Mouse (Mus musculus) CH12.LX (cell line): ENCODE measurements around the gene Phpt1. TPM values are rescaled to one million over a fixed set of nuclear protein-coding genes. Genes with fewer than 3 reads are reported as not detected.

Source experiments
- DNase-seq: peaks from one replicate; pipeline ENCODE4 v3.0.0-alpha.2; 2013; ENCODE audit errors: extremely low read depth
- H3K27ac ChIP-seq: 2 replicates; pipeline ENCODE4 v1.5.1; 2012; ENCODE audit warnings: low read depth, mild to moderate bottlenecking, control low read depth, moderate library complexity; ENCODE audit not compliant: insufficient read depth
- H3K27me3 ChIP-seq: replicated peaks from 2 replicates; pipeline ENCODE3; 2012; ENCODE audit warnings: inconsistent platforms
- H3K36me3 ChIP-seq, 2 experiments: replicated peaks in 1 of 2; 2 replicates each; pipeline versions ENCODE3 to v1.6.1; 2012; ENCODE audit warnings: inconsistent platforms in 1 of 2, low read length in 1 of 2, mild to moderate bottlenecking in 1 of 2, mixed read lengths in 1 of 2, moderate library complexity in 1 of 2; ENCODE audit not compliant: control insufficient read depth in 1 of 2, insufficient read depth in 1 of 2
- H3K4me1 ChIP-seq, 2 experiments: 2 replicates each; pipeline ENCODE4 v1.6.1; 2012; ENCODE audit warnings: inconsistent platforms in 1 of 2, moderate library complexity in 1 of 2; ENCODE audit not compliant: insufficient read depth in 2 of 2, control insufficient read depth in 1 of 2
- H3K4me2 ChIP-seq: 2 replicates; pipeline ENCODE4 v1.6.1; 2012; ENCODE audit warnings: low read depth, mild to moderate bottlenecking, control low read depth; ENCODE audit not compliant: poor library complexity, insufficient read depth, severe bottlenecking
- H3K4me3 ChIP-seq, 3 experiments: fragments of 150-350 bp in 1 of 3; sonication (generic) in 1 of 3; replicated peaks in 1 of 3; 2 replicates each; pipeline versions ENCODE3 to v1.5.1; 2011 to 2012; ENCODE audit warnings: low read depth in 2 of 3, low read length in 2 of 3, mild to moderate bottlenecking in 2 of 3, moderate library complexity in 2 of 3, control low read depth in 1 of 3, improper control_type of control experiment in 1 of 3, inconsistent platforms in 1 of 3, mixed read lengths in 1 of 3; ENCODE audit not compliant: poor library complexity in 1 of 3
- H3K79me2 ChIP-seq: replicated peaks from 2 replicates; pipeline ENCODE4 v1.6.1; 2012; ENCODE audit warnings: mild to moderate bottlenecking, moderate library complexity; ENCODE audit not compliant: control insufficient read depth, poor library complexity, insufficient read depth, severe bottlenecking; ENCODE audit errors: extremely low read depth
- H3K9ac ChIP-seq: 2 replicates; pipeline ENCODE4 v1.6.1; 2012; ENCODE audit warnings: low read depth, mild to moderate bottlenecking, control low read depth, moderate library complexity; ENCODE audit not compliant: insufficient read depth
- H3K9me3 ChIP-seq: replicated peaks from 2 replicates; pipeline ENCODE3; 2012; ENCODE audit warnings: low read length, inconsistent platforms, mixed read lengths
- BHLHE40 ChIP-seq: IDR thresholded peaks from 2 replicates; pipeline ENCODE4 v1.6.1; 2011; ENCODE audit warnings: mild to moderate bottlenecking, low read depth, low read length, improper control_type of control experiment
- CHD1 ChIP-seq: IDR thresholded peaks from 2 replicates; pipeline ENCODE4 v1.6.1; 2012; ENCODE audit warnings: low read depth, low read length, improper control_type of control experiment, inconsistent platforms
- CTCF ChIP-seq, 2 experiments: IDR thresholded peaks in 1 of 2; conservative IDR thresholded peaks in 1 of 2; 2 replicates each; pipeline ENCODE4 v1.5.1; 2011 to 2012; ENCODE audit warnings: low read depth in 2 of 2, low read length in 2 of 2, improper control_type of control experiment in 1 of 2, inconsistent platforms in 1 of 2, mild to moderate bottlenecking in 1 of 2, moderate library complexity in 1 of 2
- ELF1 ChIP-seq: IDR thresholded peaks from 2 replicates; pipeline ENCODE4 v1.6.1; 2014; ENCODE audit warnings: low read depth, mild to moderate bottlenecking, inconsistent platforms, low read length, improper control_type of control experiment
- EP300 ChIP-seq: IDR thresholded peaks from 2 replicates; pipeline ENCODE4 v1.6.1; 2011; ENCODE audit warnings: low read length, improper control_type of control experiment
- HCFC1 ChIP-seq: IDR thresholded peaks from 2 replicates; pipeline ENCODE4 v1.6.1; 2012; ENCODE audit warnings: low read depth, mild to moderate bottlenecking, inconsistent platforms, low read length, improper control_type of control experiment
- IRF4 ChIP-seq: IDR thresholded peaks from 2 replicates; pipeline ENCODE4 v1.6.1; 2014; ENCODE audit warnings: low read depth, mild to moderate bottlenecking, inconsistent platforms, low read length, improper control_type of control experiment
- JUND ChIP-seq: conservative IDR thresholded peaks from 2 replicates; pipeline ENCODE4 v1.6.1; 2011; ENCODE audit warnings: low read depth, low read length, improper control_type of control experiment
- MAZ ChIP-seq: IDR thresholded peaks from 2 replicates; pipeline ENCODE4 v1.6.1; 2012; ENCODE audit warnings: low read depth, mild to moderate bottlenecking, inconsistent platforms, low read length, improper control_type of control experiment, moderate library complexity
- MEF2A ChIP-seq: IDR thresholded peaks from 2 replicates; pipeline ENCODE4 v1.6.1; 2014; ENCODE audit warnings: low read depth, mild to moderate bottlenecking, inconsistent platforms, low read length, improper control_type of control experiment, borderline replicate concordance
- MXI1 ChIP-seq: IDR thresholded peaks from 2 replicates; pipeline ENCODE4 v1.6.1; 2011; ENCODE audit warnings: mild to moderate bottlenecking, low read depth, low read length, improper control_type of control experiment
- NELFE ChIP-seq: IDR thresholded peaks from 2 replicates; pipeline ENCODE4 v1.6.1; 2011; ENCODE audit warnings: low read depth, low read length, improper control_type of control experiment
- NRF1 ChIP-seq: IDR thresholded peaks from 2 replicates; pipeline ENCODE4 v1.6.1; 2014; ENCODE audit warnings: low read depth, mild to moderate bottlenecking, inconsistent platforms, low read length, improper control_type of control experiment, moderate library complexity
- POLR2A ChIP-seq: IDR thresholded peaks from 2 replicates; pipeline ENCODE4 v1.6.1; 2011; ENCODE audit warnings: low read depth, mild to moderate bottlenecking, improper control_type of control experiment, low read length
- RAD21 ChIP-seq: IDR thresholded peaks from 2 replicates; pipeline ENCODE4 v1.6.1; 2011; ENCODE audit warnings: low read depth, mild to moderate bottlenecking, low read length, improper control_type of control experiment, moderate library complexity
- TBP ChIP-seq: conservative IDR thresholded peaks from 2 replicates; pipeline ENCODE4 v1.6.1; 2011; ENCODE audit warnings: low read depth, low read length, improper control_type of control experiment
- TCF12 ChIP-seq: IDR thresholded peaks from 2 replicates; pipeline ENCODE4 v1.6.1; 2014; ENCODE audit warnings: low read depth, mild to moderate bottlenecking, inconsistent platforms, low read length, improper control_type of control experiment
- USF1 ChIP-seq: IDR thresholded peaks from 2 replicates; pipeline ENCODE4 v1.6.1; 2014; ENCODE audit warnings: low read depth, mild to moderate bottlenecking, inconsistent platforms, low read length, improper control_type of control experiment
- ZC3H11A ChIP-seq: IDR thresholded peaks from 2 replicates; pipeline ENCODE4 v1.6.1; 2012; ENCODE audit warnings: low read depth, mild to moderate bottlenecking, inconsistent platforms, low read length, improper control_type of control experiment
- ZKSCAN1 ChIP-seq: IDR thresholded peaks from 2 replicates; pipeline ENCODE4 v1.6.1; 2012; ENCODE audit warnings: low read depth, inconsistent platforms, low read length, improper control_type of control experiment, borderline replicate concordance
- dilution Hi-C: fragments of 300-500 bp; cut with MboI; formaldehyde crosslinking; loops from 2 replicates; pipeline ENCODE4 v1.14.3; 2020; ENCODE audit warnings: low sequenced_read_pairs; ENCODE audit not compliant: extremely low pct_unique_long_range_greater_than_20kb, extremely low pct_ligation_motif_present
- in situ Hi-C: fragments of 300-500 bp; cut with MboI; formaldehyde crosslinking; loops from 3 replicates; pipeline ENCODE4 v1.14.3; 2019; ENCODE audit warnings: low sequenced_read_pairs, low pct_ligation_motif_present, low pct_unique_long_range_greater_than_20kb, mixed read lengths
- polyA plus RNA-seq: library from polyadenylated mRNA; unstranded; fragments of >175 nt; gene quantifications from 2 replicates; pipeline ENCODE4 v1.2.1, GENCODE M21; 2012; ENCODE audit warnings: low read depth; ENCODE audit not compliant: insufficient read length
- total RNA-seq, 2 experiments: library from RNA; depleted of rRNA; stranded (reverse); fragments of 300-350 nt in 1 of 2; fragments of >200 nt in 1 of 2; gene quantifications; 2 replicates each; pipeline ENCODE4 v1.2.3; 2012 to 2014

Phpt1 gene
- total and polyA plus RNA-seq, 3 experiments: 37.9 to 66.9 (median 46.6) TPM

DNA sequence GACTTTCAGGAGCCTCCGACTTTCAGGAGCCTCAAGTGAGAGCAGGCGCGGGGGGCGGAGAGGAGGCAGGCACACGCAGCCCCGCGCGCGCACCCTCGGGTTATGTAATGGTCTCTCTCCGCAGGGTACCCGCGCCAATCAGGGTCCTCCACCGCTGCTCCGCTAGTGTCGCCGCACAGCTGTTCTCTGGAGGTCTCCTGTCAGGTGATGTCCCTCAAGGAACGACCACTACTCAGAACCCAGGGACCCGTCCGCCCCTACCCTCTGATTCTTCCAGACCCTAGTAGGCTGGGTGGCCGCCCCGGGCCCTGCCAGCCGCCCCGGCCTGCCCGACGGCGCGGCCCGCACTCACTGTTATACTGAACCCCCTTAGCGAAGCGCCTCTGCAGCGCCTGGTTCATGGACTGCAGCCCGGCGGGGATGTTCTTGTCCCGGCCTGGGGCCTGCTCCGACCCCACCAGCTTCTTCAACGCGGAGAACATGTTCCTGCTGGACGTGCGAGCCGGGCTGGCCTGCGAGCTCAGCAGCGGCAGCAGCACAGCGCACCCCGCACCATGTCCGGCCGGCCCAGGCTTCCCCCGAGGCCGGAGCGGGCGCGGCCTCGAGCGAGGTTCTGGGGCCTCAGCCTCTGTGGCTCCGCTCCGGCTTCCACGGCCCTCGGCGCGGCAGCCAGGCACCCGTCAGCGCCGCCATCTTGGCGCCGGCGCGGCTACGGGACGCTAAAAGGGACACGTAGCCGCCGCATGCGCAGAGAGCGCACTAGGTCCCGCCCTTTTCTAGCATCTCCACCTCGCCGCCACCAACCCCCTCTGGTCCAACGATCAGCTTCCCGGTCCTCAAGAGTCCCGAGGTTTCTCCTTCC is 33.0 kb upstream of the Phpt1 start, which contains the start of gene Rabl6 (continued):
- no peak for TF ChIP-seq ZKSCAN1

GRCm38 (mm10) chr2:25602526-25602925 is 27.5 kb upstream of the Phpt1 start:
- no peak for DNase-seq
- Histone ChIP-seq H3K27me3 (no peaks in the 10 kb centered on the region), H3K9me3 (no peaks in the 10 kb centered on the region), H3K36me3 (peaks cover 54 to 79% of the 10 kb centered on the region in 2 experiments), H3K4me2 (no peak overlapping the region), H3K79me2 (peaks cover 14% of the 10 kb centered on the region), H3K4me3 (no peak overlapping the region), H3K9ac (no peak overlapping the region), H3K4me1 (peaks cover 3 to 23% of the 10 kb centered on the region in 2 experiments), H3K27ac (no peak overlapping the region)
- in situ Hi-C loops (no loop called here), dilution Hi-C loops (no loop called here)
- no peak for TF ChIP-seq ZC3H11A
- no peak for TF ChIP-seq ELF1
- TF ChIP-seq USF1: no peak
- no peak for TF ChIP-seq CTCF (conservative IDR thresholded peaks at IDR 0.05 in 1 of 2, IDR thresholded peaks at IDR 0.05 in 1 of 2; ENCODE audit: low read depth in 2 of 2, low read length in 2 of 2)
- TF ChIP-seq CHD1: no peak
- TF ChIP-seq MAZ: no peak
- TF ChIP-seq ZKSCAN1: no peak
- TF ChIP-seq BHLHE40: no peak
- no peak for TF ChIP-seq NRF1
- no peak for TF ChIP-seq MXI1
- TF ChIP-seq IRF4: no peak
- no peak for TF ChIP-seq TCF12
- TF ChIP-seq RAD21: no peak
- TF ChIP-seq POLR2A: no peak
- no peak for TF ChIP-seq HCFC1
- TF ChIP-seq TBP: no peak
- no peak for TF ChIP-seq JUND
- TF ChIP-seq NELFE: no peak
- no peak for TF ChIP-seq EP300
- TF ChIP-seq MEF2A: no peak
